Mouse (Mus musculus): ENCODE data around the gene Podxl. TPM values are rescaled to one million over a fixed set of nuclear protein-coding genes. Genes with fewer than 3 reads are reported as not detected.

The Podxl gene
- polyA plus RNA-seq, 1 experiment = 141 TPM

DNA sequence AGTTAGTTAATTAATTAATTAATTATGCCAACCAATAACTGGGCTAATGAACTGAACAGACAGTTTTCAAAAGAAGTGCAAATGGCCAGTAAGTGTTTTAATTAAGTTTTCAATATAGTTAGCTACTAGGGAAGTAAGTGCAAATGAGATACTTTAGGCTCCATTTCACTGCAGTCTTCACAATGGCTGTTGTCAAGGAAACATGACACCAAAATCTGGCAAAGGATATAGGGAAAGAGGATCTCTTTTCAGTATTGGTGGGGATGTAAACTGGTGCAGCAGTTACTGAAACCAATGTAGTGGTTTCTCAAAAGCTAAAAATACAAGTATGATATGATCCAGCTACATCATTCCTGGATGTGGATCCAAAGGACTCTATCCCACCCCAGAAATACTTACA lies 63.1 kb downstream of the Podxl start:
- Histone ChIP-seq H3K27me3 (ENCODE audit: control insufficient read depth, insufficient read depth, low read length, poor library complexity, severe bottlenecking) (no peaks in the 10 kb centered on the region), H3K9ac (ENCODE audit: low read depth, poor library complexity, severe bottlenecking) (no peak overlapping the region), H3K27ac (ENCODE audit: insufficient read depth, low read length) (no peak overlapping the region), H3K9me3 (replicated peaks; ENCODE audit: control insufficient read depth, insufficient read depth, low read length, poor library complexity, severe bottlenecking) (no peaks in the 10 kb centered on the region), H3K4me1 (ENCODE audit: control insufficient read depth, insufficient read depth, low read length) (no peaks in the 10 kb centered on the region), H3K36me3 (ENCODE audit: control insufficient read depth, insufficient read depth, low read length, poor library complexity, severe bottlenecking) (no peaks in the 10 kb centered on the region; the same call in 1 of the 2 replicates), H3K4me3 (ENCODE audit: low read depth, low read length) (no peak overlapping the region)
- TF ChIP-seq CTCF (IDR thresholded peaks at IDR 0.05; ENCODE audit: low read depth, low read length) = no peak
- TF ChIP-seq POLR2A (IDR thresholded peaks at IDR 0.05; ENCODE audit: insufficient read depth, low read length) = no peak
- no peak for TF ChIP-seq EP300 (IDR thresholded peaks at IDR 0.05; ENCODE audit: insufficient read depth, low read depth, low read length)

DNA sequence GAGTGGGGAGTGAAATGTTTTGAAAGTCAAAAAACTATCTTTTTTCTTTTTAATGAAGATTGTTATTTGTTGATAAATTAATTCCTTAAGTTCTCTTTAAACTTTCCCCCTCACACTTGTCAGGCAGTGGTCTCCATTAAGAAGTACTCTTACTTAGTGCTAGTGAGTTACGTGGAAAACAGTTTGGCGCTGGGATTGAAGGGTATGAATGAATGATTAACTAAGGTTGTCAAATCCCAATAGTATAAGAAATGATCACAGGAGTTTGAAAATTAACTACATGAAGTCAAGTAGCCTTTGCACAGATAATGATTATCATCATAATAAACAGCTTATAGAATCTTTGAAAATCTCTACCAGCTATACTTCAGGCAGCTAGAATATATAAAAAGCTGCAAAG lies 63.5 kb downstream of the Podxl start:
- H3K27me3 ChIP-seq (ENCODE audit: control insufficient read depth, insufficient read depth, low read length, poor library complexity, severe bottlenecking) = no peaks in the 10 kb centered on the region
- H3K9ac ChIP-seq (ENCODE audit: low read depth, poor library complexity, severe bottlenecking) = no peak overlapping the region
- no peak overlapping the region for H3K27ac ChIP-seq (ENCODE audit: insufficient read depth, low read length)
- H3K4me1 ChIP-seq (ENCODE audit: control insufficient read depth, insufficient read depth, low read length) = no peaks in the 10 kb centered on the region
- no peak overlapping the region for H3K4me3 ChIP-seq (ENCODE audit: low read depth, low read length)
- TF ChIP-seq EP300 (IDR thresholded peaks at IDR 0.05; ENCODE audit: insufficient read depth, low read depth, low read length) (no peak), CTCF (IDR thresholded peaks at IDR 0.05; ENCODE audit: low read depth, low read length) (no peak), POLR2A (IDR thresholded peaks at IDR 0.05; ENCODE audit: insufficient read depth, low read length) (no peak)
- H3K36me3 ChIP-seq (ENCODE audit: control insufficient read depth, insufficient read depth, low read length, poor library complexity, severe bottlenecking) = no peaks in the 10 kb centered on the region; the same call in 1 of the 2 replicates
- no peaks in the 10 kb centered on the region for H3K9me3 ChIP-seq (replicated peaks; ENCODE audit: control insufficient read depth, insufficient read depth, low read length, poor library complexity, severe bottlenecking)

DNA sequence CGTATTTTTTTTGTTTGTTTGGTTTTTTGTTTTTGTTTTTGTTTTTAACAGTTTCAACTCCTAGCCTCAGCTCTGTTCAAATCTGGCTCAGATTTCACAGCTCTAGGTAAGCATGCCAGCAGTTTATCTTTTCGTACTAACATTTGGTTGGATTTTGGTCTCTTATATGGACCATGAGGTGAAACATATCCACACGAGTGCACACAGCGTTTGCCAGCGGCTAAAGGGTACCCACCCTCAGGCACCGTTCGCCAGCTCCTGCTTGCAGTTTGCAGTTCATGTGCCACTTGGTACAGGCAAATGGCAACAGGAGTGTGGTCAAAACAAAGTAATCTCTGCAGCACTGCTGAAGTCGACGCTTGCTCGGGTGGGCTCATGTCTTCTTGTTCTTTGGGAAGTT lies 63.9 kb downstream of the Podxl start:
- TF ChIP-seq POLR2A (IDR thresholded peaks at IDR 0.05; ENCODE audit: insufficient read depth, low read length) (no peak), CTCF (IDR thresholded peaks at IDR 0.05; ENCODE audit: low read depth, low read length) (no peak), EP300 (IDR thresholded peaks at IDR 0.05; ENCODE audit: insufficient read depth, low read depth, low read length) (no peak)
- Histone ChIP-seq H3K9ac (ENCODE audit: low read depth, poor library complexity, severe bottlenecking) (no peak overlapping the region), H3K4me3 (ENCODE audit: low read depth, low read length) (no peak overlapping the region), H3K9me3 (replicated peaks; ENCODE audit: control insufficient read depth, insufficient read depth, low read length, poor library complexity, severe bottlenecking) (no peaks in the 10 kb centered on the region), H3K4me1 (ENCODE audit: control insufficient read depth, insufficient read depth, low read length) (no peaks in the 10 kb centered on the region), H3K27me3 (ENCODE audit: control insufficient read depth, insufficient read depth, low read length, poor library complexity, severe bottlenecking) (no peaks in the 10 kb centered on the region), H3K27ac (ENCODE audit: insufficient read depth, low read length) (no peak overlapping the region), H3K36me3 (ENCODE audit: control insufficient read depth, insufficient read depth, low read length, poor library complexity, severe bottlenecking) (no peaks in the 10 kb centered on the region; the same call in 1 of the 2 replicates)

DNA sequence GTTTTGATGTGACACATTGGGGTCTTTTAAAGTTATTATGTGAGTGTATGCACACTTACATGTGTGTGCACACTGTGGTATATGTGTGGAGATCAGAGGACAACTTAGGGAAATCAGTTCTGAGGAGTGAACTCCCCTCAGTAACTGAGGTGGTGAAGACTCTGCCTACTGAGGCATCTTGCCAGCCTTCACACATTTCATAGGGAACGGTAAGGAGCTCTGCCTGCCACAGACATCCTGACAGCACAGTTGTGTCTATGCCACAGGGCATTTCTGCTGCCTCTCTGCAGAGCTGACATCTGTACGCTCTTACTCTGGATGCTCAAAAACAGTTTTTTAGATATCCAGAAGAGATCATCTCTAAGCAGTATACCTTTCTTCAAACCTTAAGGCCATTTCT lies 67.6 kb downstream of the Podxl start:
- Histone ChIP-seq H3K4me1 (ENCODE audit: control insufficient read depth, insufficient read depth, low read length) (no peaks in the 10 kb centered on the region), H3K9ac (ENCODE audit: low read depth, poor library complexity, severe bottlenecking) (no peak overlapping the region), H3K27ac (ENCODE audit: insufficient read depth, low read length) (no peak overlapping the region), H3K27me3 (ENCODE audit: control insufficient read depth, insufficient read depth, low read length, poor library complexity, severe bottlenecking) (no peaks in the 10 kb centered on the region), H3K9me3 (replicated peaks; ENCODE audit: control insufficient read depth, insufficient read depth, low read length, poor library complexity, severe bottlenecking) (no peaks in the 10 kb centered on the region), H3K4me3 (ENCODE audit: low read depth, low read length) (no peak overlapping the region), H3K36me3 (ENCODE audit: control insufficient read depth, insufficient read depth, low read length, poor library complexity, severe bottlenecking) (no peaks in the 10 kb centered on the region; the same call in 1 of the 2 replicates)
- TF ChIP-seq EP300 (IDR thresholded peaks at IDR 0.05; ENCODE audit: insufficient read depth, low read depth, low read length) (no peak), POLR2A (IDR thresholded peaks at IDR 0.05; ENCODE audit: insufficient read depth, low read length) (no peak), CTCF (IDR thresholded peaks at IDR 0.05; ENCODE audit: low read depth, low read length) (no peak)

DNA sequence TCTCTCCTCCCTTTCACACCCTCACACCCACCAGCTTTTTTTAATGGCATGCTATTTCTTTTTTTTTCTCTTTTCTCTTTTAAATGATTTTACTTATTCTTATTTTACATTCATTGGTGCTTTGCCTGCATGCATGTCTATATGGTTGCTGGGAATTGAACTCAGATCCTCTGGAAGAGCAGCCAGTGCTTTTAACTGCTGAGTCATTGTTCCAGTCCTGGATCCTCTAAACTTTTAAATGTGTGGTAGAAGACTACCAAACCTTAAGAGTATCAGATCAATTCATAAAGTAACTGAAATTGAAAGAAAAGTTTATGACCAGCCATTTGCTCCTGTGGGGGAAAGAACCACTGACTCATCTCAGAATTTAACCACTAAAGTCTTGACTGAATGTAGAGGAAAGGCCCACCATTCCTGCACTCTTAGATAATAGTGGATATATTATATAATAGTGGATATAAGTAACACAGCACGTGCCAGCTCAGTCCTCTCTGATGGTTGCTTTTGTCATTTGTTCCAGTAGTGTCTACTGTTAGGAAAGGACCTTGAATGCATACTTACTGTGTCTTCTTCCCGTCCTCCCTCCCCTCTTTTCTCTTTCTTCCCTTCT lies 68.6 kb downstream of the Podxl start:
- no peaks in the 10 kb centered on the region; the same call in 1 of the 2 replicates for H3K36me3 ChIP-seq (ENCODE audit: control insufficient read depth, insufficient read depth, low read length, poor library complexity, severe bottlenecking)
- H3K4me1 ChIP-seq (ENCODE audit: control insufficient read depth, insufficient read depth, low read length) = no peaks in the 10 kb centered on the region
- no peaks in the 10 kb centered on the region for H3K9me3 ChIP-seq (replicated peaks; ENCODE audit: control insufficient read depth, insufficient read depth, low read length, poor library complexity, severe bottlenecking)
- H3K4me3 ChIP-seq (ENCODE audit: low read depth, low read length) = no peak overlapping the region
- TF ChIP-seq CTCF (IDR thresholded peaks at IDR 0.05; ENCODE audit: low read depth, low read length) (no peak), POLR2A (IDR thresholded peaks at IDR 0.05; ENCODE audit: insufficient read depth, low read length) (no peak), EP300 (IDR thresholded peaks at IDR 0.05; ENCODE audit: insufficient read depth, low read depth, low read length) (no peak)
- no peak overlapping the region for H3K27ac ChIP-seq (ENCODE audit: insufficient read depth, low read length)
- no peaks in the 10 kb centered on the region for H3K27me3 ChIP-seq (ENCODE audit: control insufficient read depth, insufficient read depth, low read length, poor library complexity, severe bottlenecking)
- no peak overlapping the region for H3K9ac ChIP-seq (ENCODE audit: low read depth, poor library complexity, severe bottlenecking)

DNA sequence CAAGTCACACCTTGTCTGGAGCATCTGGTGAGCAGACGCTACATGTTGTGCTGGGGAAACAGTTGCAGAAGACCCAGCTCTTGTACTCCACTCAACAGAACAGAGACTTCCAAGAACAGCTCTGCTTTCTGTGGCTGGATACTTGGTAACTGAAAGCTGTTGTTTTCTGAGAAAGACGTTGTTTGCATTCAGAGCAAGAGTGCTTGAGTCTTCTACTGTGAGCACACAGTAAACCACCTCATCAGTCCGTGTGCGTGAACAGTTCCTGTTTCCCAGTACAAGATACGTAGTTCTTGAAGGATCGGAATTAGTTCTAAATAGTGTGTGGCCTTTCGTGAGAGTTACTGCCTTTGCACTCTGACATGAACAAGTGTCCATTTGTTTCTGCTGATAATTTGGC lies 73.8 kb downstream of the Podxl start:
- Histone ChIP-seq H3K27me3 (ENCODE audit: control insufficient read depth, insufficient read depth, low read length, poor library complexity, severe bottlenecking) (no peaks in the 10 kb centered on the region), H3K9me3 (replicated peaks; ENCODE audit: control insufficient read depth, insufficient read depth, low read length, poor library complexity, severe bottlenecking) (no peaks in the 10 kb centered on the region), H3K4me1 (ENCODE audit: control insufficient read depth, insufficient read depth, low read length) (peaks cover 2% of the 10 kb centered on the region), H3K4me3 (ENCODE audit: low read depth, low read length) (no peak overlapping the region), H3K36me3 (ENCODE audit: control insufficient read depth, insufficient read depth, low read length, poor library complexity, severe bottlenecking) (no peaks in the 10 kb centered on the region), H3K9ac (ENCODE audit: low read depth, poor library complexity, severe bottlenecking) (no peak overlapping the region), H3K27ac (ENCODE audit: insufficient read depth, low read length) (no peak overlapping the region)
- TF ChIP-seq CTCF (IDR thresholded peaks at IDR 0.05; ENCODE audit: low read depth, low read length) (no peak), POLR2A (IDR thresholded peaks at IDR 0.05; ENCODE audit: insufficient read depth, low read length) (no peak), EP300 (IDR thresholded peaks at IDR 0.05; ENCODE audit: insufficient read depth, low read depth, low read length) (no peak)

Measured in ES-Bruce4 (cell line).